Mouse (Mus musculus): ENCODE results near the gene 4930404N11Rik.

4930404N11Rik gene

DNA sequence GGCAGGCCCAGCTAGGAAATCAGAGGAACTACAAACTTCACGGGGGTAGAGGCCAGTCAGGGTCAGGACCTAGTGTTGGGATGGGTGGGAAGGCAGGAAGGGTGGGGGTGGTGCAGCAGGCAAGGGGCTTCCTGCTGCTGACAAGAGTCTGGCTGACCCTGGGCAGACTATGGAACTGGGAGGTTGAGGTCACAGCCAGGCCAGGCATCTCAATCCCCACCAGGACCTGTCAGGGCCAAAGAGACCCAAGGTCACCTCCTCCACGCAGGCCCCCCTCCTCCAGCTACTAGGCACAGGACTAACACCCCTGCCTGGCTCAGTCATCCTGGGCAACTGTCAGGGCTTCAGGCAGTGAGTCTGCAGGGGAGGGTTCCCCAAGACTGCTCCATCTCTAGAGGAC lies 37.7 kb downstream of the 4930404N11Rik start:
- DNase-seq (ENCODE audit: low spot score): no peak

DNA sequence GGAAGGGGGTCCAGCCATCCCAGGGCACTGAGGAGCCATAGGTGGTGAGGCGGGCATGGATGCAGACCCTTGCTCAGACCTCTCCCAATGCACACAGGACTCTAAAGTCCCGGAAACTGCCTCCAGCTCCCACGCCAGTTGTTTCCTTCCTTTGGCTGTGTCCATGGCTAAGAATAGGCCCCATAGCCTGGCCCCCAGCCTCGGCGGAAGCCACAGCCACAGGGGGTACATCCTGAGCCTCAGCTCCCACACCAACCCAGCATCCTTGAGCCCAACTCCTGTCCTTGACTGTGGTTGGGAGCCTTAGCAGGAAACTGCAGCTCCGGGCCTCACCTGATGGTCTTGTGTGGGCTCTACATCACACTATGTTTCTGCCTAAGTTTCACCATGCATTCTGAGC lies 38.8 kb downstream of the 4930404N11Rik start:
- no peak for DNase-seq (ENCODE audit: low spot score)

DNA sequence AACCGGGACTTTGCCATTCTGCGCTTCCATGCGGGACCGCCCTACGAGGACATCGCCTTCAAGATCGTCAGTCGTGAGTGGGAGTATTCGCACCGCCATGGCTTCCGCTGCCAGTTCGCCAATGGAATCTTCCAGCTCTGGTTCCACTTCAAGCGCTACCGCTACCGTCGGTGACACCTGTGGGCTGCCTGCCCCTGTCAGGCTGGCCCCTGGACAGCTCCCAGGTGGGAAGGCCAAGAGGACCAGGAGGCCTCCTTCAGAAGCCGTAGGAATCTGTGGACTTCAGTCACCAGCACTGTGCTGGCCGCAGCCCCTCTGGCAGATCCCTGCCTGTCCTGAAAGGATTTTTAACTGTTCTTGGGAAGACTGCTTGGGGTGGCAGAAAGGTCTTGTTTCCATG lies 39.8 kb downstream of the 4930404N11Rik start:
- DNase-seq (ENCODE audit: low spot score): no peak

DNA sequence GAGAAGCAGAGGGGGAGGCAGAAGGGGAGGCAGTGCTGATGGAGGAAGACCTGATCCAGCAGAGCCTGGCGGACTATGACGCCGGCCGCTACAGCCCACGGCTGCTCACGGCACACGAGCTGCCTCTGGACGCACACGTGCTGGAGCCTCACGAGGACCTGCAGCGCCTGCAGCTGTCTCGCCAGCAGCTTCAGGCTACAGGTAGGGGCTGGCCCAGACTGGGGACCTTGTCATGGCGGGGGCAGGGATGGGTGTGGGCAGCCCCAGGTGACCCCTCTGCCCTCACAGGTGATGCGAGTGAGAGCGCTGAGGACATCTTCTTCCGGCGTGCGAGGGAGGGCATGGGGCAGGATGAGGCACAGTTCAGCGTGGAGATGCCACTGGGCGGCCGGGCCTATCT lies 40.4 kb downstream of the 4930404N11Rik start:
- DNase-seq (ENCODE audit: low spot score): no peak

DNA sequence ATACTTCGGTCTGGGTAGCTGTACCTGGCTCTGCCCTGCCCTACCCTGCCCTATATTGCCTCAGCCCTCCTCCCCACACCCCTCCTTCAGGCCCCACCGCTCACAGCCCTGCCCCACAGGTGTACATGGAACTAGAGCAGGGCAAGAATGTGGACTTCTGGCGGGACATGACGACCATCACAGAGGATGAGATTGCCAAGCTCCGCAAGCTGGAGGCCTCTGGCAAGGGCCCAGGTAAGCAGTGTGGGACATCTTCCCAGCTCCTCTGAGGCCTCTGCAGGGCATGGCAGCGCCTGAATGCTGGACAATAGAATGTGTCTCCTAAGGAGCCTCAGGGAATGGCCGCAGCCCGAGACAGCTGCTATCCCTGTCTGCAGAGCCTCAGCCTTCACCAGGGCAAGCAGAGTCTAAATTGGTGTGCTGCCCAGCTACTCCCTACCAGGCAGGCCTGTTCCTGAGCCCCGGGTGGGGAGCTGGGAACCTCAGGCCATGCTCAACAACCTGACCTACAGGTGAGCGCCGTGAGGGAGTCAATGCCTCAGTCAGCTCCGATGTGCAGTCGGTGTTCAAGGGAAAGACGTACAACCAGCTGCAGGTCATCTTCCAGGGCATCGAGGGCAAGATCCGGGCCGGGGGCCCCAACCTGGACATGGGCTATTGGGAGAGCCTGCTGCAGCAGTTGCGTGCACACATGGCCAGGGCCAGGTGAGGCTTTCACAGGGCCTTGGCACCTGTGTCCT lies 41.7 kb downstream of the 4930404N11Rik start:
- DNase-seq (ENCODE audit: low spot score): no peak

DNA sequence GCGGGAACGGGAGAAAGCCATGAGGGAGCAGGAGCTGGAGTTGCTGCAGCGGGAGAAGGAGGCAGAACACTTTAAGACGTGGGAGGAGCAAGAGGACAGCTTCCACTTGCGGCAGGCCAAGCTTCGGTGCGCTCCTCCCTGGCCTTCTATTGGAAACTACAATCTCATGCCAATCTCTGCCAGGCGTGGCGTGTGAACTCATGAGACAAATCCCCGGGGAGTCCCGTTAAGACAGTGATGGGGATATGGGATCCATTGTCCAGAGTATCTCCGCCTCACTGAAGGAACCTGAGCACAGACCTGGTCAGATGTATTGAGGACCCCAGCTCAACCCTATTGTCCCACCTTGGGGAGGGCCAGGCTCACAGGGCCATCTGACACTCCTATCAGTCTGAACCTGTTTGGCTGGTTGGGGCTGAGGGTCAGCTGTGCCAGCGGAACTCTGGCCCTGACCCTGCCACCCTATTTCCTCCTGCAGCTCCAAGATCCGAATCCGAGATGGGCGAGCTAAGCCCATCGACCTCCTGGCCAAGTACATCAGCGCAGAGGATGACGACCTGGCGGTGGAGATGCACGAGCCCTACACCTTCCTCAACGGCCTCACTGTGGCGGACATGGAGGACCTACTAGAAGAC lies 42.4 kb downstream of the 4930404N11Rik start:
- no peak for DNase-seq (ENCODE audit: low spot score)

DNA sequence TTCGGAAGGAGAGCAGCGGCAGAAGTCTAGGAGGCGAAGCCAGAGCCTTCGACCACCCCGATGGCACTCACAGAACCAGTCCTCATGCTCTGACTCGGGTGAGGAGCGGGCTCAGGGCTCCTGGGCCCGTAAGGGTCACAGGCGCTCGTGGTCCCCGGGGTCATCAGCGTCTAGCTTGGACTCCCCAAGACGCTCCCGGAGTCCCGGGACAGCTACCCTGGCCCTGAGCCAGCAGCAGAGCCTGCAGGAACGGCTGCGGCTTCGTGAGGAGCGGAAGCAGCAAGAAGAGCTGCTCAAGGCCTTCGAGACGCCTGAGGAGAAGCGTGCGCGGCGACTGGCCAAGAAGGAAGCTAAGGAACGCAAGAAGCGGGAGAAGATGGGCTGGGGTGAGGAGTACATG lies 43.2 kb downstream of the 4930404N11Rik start:
- no peak for DNase-seq (ENCODE audit: low spot score)

DNA sequence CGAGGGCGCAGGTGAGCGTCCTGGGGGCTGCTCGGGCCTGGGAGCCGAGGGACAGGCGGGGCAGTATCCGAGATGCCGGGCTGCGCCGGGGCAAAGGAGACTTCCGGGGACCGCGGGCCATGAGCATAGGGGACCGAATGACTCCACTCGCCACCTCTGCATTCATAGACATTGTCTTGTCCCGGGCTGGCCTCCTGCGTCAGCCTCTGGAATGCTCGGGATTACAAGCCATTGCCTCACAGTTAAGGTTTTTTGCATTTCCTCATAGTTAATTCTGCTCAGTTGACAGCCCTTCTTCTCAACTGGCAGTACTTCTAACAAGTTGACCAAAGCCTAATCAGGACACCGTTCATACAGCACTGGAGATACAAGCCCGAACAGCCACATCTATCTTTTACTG lies 44.2 kb downstream of the 4930404N11Rik start:
- peak; percentile 43 for DNase-seq (ENCODE audit: low spot score)

DNA sequence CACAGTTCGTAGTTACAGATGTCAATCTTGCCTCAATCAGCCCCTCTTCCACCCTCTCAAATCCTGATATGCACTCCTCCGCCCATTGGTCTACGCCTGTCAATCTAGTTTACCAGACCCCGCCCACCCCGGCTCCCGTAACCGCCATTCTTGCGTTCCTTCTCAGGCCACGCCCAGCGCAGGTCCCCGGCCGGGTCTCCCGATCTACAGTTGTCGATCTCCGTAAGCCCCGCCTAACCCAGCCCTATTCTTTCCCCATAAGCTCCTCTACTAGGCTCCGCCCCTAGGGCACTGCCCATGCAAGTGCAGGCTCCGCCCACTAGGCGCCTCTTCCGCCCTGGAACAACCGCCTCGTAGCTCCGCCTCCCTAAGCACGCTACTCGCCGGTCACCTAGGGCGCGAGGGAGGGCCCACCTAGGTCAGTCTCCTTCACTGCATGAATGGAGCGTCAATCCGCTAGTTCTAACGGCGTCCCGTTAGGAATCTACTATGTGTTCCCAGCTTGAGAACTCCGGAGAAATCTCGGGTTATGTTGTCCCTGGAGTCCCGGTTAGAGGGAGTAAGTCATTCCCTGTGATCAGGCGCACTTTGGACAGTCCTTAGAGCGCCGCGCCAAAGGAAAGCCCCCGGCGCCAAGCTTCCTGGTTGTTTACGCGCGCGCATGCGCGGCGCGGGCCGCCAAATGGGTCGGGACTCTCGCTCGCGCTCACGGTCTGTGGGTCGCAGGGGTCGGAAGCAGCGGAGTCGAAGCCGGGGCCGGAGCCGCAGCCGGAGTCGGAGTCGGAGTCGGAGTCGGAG lies 44.9 kb downstream of the 4930404N11Rik start, which contains the start of gene Cactin:
Gene Cactin, plus strand, starts transcription at position 554 of the 798 bp plus-strand sequence.
- peak; percentile 100 for DNase-seq (ENCODE audit: low spot score)

DNA sequence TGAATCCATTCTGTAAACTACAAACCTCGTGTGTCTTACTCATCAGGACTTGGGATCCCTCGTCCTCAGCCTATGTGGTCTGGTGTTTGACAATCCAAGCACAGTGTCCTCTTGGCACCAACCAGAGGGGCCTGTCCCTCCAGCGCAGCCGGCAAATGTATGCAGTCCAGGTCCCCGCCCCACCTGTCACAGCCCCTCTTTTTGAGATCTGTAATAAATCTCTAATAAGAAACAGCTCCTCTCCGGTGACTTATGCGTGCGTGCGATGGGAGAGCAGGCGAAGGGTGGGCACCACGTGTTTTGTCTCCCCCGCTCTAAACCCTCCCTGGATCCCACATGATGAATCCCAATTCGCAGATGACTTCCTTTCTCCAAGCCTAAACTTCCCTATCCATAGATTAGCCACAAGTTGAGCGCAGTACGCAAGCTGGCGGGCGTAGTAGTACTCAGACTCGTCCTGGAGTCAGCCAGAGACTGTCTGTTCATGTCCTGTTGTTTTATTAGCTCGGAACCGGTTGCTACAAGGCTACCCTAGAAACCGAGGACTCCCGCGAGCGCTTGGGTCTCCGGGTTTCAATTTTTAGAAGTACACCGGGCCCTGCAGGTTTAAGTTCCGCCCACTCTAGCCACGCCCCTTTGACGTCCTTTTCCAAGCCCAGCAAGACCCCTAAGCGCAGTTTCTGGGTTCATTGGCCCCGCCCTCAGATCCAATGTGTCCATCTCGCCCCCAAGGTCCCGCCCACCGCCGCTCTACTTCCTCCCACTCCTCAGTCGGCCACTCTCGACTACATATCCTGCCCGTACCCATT lies 45.7 kb downstream of the 4930404N11Rik start:
- DNase-seq (ENCODE audit: low spot score): peak; percentile 96

DNA sequence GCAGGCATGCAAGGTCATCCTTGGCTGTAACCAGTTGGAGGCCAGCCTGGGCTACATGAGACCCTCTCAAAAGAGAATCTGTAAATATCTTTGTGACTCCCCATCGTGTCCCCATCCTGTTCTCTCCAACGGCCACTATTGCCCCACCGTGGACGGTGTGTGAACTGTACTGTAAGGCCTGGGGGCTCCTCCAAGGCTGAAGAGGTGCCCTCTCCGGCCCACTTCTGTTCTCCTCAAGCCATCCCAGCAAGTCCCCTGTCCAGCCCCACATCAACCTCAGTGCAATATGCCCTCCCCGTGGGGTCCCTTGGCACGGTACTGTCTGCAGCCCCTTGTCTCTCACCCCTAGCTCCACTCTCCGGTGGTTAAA lies 46.3 kb downstream of the 4930404N11Rik start:
- DNase-seq (ENCODE audit: low spot score): no peak

DNA sequence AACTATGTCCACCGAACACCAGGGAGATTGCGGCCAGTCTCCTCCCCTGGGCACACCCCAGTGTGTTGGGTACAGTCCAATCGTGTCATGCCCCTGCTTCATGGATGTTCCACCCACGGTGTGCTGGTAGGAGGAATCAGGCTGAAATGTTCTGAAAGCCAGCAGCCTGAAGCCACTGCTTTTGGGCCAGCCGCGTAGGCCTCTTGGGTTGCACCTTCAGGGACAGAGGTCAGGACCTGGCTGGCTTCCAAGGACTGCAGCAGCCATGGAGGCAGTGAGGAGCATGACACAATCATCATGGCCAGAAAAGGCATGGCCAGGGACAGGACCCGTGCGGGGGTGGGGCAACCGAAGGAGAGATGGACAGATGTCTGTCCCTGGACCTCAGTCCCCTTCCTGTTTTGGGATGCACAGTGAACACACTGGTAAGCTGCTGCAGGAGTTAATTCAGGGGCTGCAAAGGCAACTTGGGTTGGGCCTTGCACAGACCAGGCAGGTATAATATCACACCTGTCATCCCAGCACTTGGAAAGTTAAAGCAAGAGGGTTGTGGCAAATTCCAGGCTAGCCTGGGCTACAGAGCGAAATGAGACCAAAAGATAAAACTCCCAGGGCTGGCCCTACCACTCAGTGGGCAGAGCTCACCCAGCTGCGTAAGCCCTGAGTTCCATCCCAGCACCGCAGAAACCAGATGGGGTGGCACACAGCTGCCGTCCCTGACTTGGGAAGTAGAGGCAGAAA lies 46.9 kb downstream of the 4930404N11Rik start:
- no peak for DNase-seq (ENCODE audit: low spot score)

DNA sequence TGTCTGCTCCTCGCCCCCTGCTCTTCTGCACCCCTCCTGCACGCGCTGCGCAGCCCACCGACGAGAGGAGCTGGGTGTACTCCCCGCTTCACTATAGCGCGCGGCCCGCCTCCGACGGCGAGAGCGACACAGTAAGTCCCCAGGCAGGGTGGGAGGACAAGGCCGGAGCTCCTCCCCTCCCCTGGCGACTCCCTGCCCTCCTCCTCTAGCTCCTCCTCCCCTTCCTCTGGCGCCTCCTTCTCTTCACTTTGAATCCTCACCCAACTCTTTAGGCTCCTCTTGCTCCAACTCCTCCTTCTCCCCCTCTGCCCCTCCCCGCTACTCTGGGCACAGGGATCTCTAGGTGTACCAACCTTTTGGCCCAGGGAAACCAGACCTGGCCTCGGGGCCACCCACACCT lies 48.3 kb downstream of the 4930404N11Rik start:
- peak; percentile 56 for DNase-seq (ENCODE audit: low spot score)

DNA sequence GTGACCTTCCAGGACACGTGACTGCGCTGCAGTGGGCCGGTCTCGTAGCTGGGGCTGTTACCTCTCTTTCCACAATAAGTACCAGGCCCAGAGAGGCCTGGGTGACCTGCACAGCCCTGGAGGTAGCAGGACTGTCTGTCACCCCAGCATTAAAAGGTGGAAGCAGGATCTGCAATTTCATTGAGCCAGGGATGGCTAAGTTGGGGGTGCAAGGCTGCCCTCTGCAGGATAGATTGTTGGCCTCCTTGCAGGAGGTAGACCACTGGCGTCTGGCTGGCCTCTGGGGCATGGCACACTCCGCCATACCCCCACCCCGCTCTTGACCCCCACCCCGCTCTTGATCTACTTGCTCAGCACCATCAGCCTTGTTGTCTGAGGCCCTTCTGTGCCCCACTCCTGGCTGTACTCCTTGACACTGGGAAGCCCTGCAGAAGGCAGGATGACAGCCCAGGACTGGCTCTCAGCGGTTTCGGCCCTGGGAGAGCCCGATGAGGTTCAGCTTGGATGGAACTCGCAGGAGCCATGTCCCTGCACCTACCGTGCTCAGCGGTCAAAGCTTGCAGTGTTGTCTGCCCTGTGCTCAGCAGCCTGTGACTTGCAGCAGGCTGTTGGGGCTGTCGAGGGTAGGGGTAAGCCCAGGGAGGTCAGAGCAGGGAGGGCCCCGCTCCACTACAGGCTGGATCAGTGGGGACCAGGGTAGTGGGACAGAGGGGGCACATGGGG lies 49.1 kb downstream of the 4930404N11Rik start:
- no peak for DNase-seq (ENCODE audit: low spot score)

DNA sequence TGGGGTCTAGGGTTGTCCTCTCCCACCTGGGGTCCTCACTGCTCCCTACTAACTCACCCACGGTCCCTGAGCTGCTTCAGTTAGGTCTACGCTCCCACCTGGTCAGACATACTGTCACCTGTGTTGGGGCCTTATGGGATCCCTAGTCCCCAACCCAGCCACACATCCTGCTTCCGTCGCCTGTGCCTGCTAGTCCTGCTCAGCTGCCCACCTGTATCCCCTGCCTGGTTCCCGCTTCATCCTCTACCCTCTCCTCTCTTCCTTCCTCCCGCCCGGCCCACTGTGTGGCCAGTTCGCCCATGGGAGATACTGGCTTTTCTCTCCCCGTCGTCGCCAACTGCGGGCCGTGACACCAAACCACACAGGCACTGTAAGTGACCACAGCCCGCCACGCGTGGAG lies 50.0 kb downstream of the 4930404N11Rik start:
- DNase-seq (ENCODE audit: low spot score): no peak

DNA sequence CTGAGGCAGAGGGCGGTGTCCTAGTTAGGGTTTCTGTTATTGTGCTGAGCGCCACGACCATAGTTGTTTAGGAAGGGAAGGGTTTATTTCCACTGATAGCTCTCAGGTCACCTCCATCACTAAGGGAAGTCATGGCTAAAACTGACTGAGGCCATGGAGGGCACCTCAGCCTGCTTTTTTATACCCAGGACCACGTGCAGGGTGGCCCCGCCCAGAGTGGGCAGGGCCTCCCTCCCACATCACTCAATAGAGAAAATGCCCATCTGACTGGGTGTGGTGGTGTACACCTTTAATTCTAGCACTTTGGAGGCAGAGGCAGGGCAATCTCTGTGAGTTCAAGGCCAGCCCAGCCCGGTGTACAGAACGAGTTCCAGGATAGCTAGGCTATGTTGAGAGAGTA lies 51.4 kb downstream of the 4930404N11Rik start:
- no peak for DNase-seq (ENCODE audit: low spot score)

DNA sequence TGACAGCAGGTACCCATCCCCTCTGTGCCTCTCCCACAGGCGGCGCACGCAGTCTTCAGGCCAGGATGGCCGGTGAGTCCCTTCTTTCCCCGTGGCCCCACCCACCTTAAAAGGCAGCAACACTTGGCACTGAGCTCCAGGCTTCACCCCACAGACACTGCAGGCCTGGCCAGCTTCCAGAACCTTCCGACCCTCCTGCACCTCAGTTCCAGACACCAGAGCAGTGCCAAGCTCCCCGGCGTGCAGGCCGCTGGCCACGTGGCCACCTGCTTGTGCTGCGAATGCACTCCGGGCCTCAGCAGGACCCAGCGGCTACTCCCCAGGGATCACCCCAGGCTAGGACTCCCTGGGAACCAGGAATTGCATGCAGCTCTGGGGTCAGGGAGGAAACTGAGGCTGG lies 52.0 kb downstream of the 4930404N11Rik start:
- no peak for DNase-seq (ENCODE audit: low spot score)
